Mouse (Mus musculus) liver, postnatal 0 days (tissue): ENCODE measurements around the gene Inpp4b.

Source experiments
- CTCF ChIP-seq: sonication (generic); IDR thresholded peaks from 2 replicates; pipeline ENCODE4 v1.5.1; 2016; ENCODE audit warnings: antibody characterized with exemption, low read depth
- EP300 ChIP-seq: IDR thresholded peaks from 2 replicates; pipeline ENCODE4 v1.6.1; 2016; ENCODE audit warnings: antibody characterized with exemption, low read depth, mild to moderate bottlenecking

- no peak for TF ChIP-seq CTCF
- TF ChIP-seq EP300: no peak
Observed at GRCm38 (mm10) chr8:81609064-81609463, 266.7 kb downstream of the Inpp4b start.
